Mouse (Mus musculus) neural tube, embryonic 15.5 days (tissue): ENCODE data around the gene 9530077C05Rik. TPM values are rescaled to one million over a fixed set of nuclear protein-coding genes. Genes with fewer than 3 reads are reported as not detected.

Source experiments
- ATAC-seq: fragments of 200-750 bp; cut with Nextera tagmentation; 2 replicates; pipeline ENCODE4 v1.8.0; 2017; ENCODE audit warnings: mild to moderate bottlenecking, moderate TSS enrichment, moderate library complexity; ENCODE audit not compliant: low FRiP score
- H3K27ac ChIP-seq: fragments of 300-500 bp; sonication (generic); replicated peaks from 2 replicates; pipeline ENCODE4 v1.5.1; 2015; ENCODE audit warnings: mild to moderate bottlenecking, inconsistent platforms
- H3K27me3 ChIP-seq: fragments of 300-500 bp; sonication (generic); replicated peaks from 2 replicates; pipeline ENCODE4 v1.6.1; 2015; ENCODE audit warnings: inconsistent platforms
- H3K36me3 ChIP-seq: fragments of 300-500 bp; sonication (generic); 2 replicates; pipeline ENCODE4 v1.6.1; 2015; ENCODE audit warnings: inconsistent platforms
- H3K4me1 ChIP-seq: fragments of 300-500 bp; sonication (generic); 2 replicates; pipeline ENCODE4 v1.6.1; 2015; ENCODE audit warnings: inconsistent platforms
- H3K4me2 ChIP-seq: fragments of 300-500 bp; sonication (generic); 2 replicates; pipeline ENCODE4 v1.6.1; 2015; ENCODE audit warnings: inconsistent platforms, mild to moderate bottlenecking, moderate library complexity
- H3K4me3 ChIP-seq: fragments of 300-500 bp; sonication (generic); replicated peaks from 2 replicates; pipeline ENCODE4 v1.5.1; 2015; ENCODE audit warnings: mild to moderate bottlenecking, inconsistent platforms
- H3K9ac ChIP-seq: fragments of 300-500 bp; sonication (generic); replicated peaks from 2 replicates; pipeline ENCODE4 v1.6.1; 2015; ENCODE audit warnings: mild to moderate bottlenecking, inconsistent platforms
- H3K9me3 ChIP-seq: fragments of 300-500 bp; sonication (generic); replicated peaks from 2 replicates; pipeline ENCODE4 v1.6.1; 2016; ENCODE audit warnings: inconsistent platforms
- WGBS: fragments of 180-500 bp; shearing (Covaris S2); methylation state at CpG from one replicate; pipeline ENCODE4 v1.1.7; 2015; ENCODE audit warnings: mixed read lengths; 5-methylcytosine and 5-hydroxymethylcytosine counted together
- polyA plus RNA-seq: library from polyadenylated mRNA; unstranded; fragments of >200 nt; fragmentation: Nextera tagmentation; extraction: Ambion mirVana; gene quantifications from 2 replicates; pipeline ENCODE4 v1.2.1, GENCODE M21; 2015

Gene 9530077C05Rik
- polyA plus RNA-seq, 1 experiment from 2014 or later: 15.0 TPM

GRCm38 (mm10) chr9:22420491-22420890, 9.2 kb downstream of the 9530077C05Rik start:
- Histone ChIP-seq H3K36me3 (peaks cover 6% of the 10 kb centered on the region; the same call in 1 of the 2 replicates), H3K4me1 (no peaks in the 10 kb centered on the region), H3K27ac (no peak overlapping the region), H3K9ac (no peak overlapping the region), H3K27me3 (no peaks in the 10 kb centered on the region), H3K4me2 (no peak overlapping the region), H3K4me3 (no peak overlapping the region), H3K9me3 (no peaks in the 10 kb centered on the region)
- no peak for ATAC-seq
- WGBS: 25% methylated on average over 7 of the region's 7 CpGs

DNA sequence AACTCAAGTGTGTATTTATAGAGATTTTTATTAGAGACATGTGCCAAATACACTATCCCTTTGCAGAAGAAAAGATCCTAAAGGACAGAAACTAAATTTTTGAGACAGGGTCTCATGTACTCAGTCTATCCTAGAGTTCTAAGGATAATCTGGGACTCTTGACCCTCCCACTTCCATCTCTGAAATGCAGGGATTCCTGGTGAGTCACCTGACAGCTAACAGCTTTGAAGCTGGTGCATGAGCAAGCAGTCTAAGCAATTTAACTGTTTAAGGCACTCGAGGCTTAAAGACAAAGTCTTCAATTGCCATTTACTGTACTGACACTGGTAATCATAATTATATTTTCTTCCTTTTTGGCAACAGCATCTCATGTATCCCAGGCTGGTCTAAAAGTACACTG, 11.2 kb downstream of the 9530077C05Rik start:
- ATAC-seq: no peak
- no peak overlapping the region for H3K27ac ChIP-seq
- H3K9ac ChIP-seq: no peak overlapping the region
- H3K27me3 ChIP-seq: no peaks in the 10 kb centered on the region
- no peak overlapping the region for H3K4me2 ChIP-seq
- H3K36me3 ChIP-seq: peaks cover 6% of the 10 kb centered on the region; the same call in 1 of the 2 replicates
- H3K9me3 ChIP-seq: no peaks in the 10 kb centered on the region
- H3K4me1 ChIP-seq: no peaks in the 10 kb centered on the region
- H3K4me3 ChIP-seq: no peak overlapping the region
- WGBS: 61% methylated on average over 1 of the region's 1 CpGs

- ATAC-seq: no peak
- no peak overlapping the region for H3K9ac ChIP-seq
- H3K36me3 ChIP-seq: peaks cover 6% of the 10 kb centered on the region; the same call in 1 of the 2 replicates
- 77% methylated on average over 1 of the region's 1 CpGs for WGBS
- no peak overlapping the region for H3K27ac ChIP-seq
- no peak overlapping the region for H3K4me2 ChIP-seq
- no peaks in the 10 kb centered on the region for H3K27me3 ChIP-seq
- no peaks in the 10 kb centered on the region for H3K9me3 ChIP-seq
- no peak overlapping the region for H3K4me3 ChIP-seq
- H3K4me1 ChIP-seq: no peaks in the 10 kb centered on the region
These were observed 12.2 kb downstream of the 9530077C05Rik start for GRCm38 (mm10) chr9:22423507-22423906.

DNA sequence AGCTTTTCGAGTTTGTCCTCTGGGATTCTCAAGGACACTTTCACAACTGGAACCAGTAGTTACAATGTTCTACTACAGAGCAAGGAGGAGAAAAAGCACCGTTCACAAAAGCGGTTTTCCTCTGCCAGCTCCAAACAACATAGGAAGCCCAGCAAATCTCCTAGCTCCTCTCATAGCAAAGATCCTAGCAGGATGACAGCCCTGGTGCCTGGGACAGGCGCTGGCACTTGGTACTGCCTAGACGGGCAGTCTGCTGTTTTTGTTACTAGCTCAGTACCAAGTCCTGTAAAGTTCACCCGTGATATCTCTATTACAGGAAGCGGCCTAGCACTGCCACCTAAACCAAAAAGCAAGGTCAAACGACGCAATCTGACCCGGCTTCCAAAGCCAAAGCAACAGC, 12.9 kb downstream of the 9530077C05Rik start:
- H3K4me2 ChIP-seq: no peak overlapping the region
- no peaks in the 10 kb centered on the region for H3K27me3 ChIP-seq
- H3K4me1 ChIP-seq: 0 out of 2 replicates have a peak, but pooled peaks cover 2% of the 10 kb centered on the region
- no peak overlapping the region for H3K27ac ChIP-seq
- 79% methylated on average over 10 of the region's 10 CpGs for WGBS
- ATAC-seq: no peak
- peaks cover 6% of the 10 kb centered on the region; the same call in 1 of the 2 replicates for H3K36me3 ChIP-seq
- no peak overlapping the region for H3K9ac ChIP-seq
- no peak overlapping the region for H3K4me3 ChIP-seq
- no peaks in the 10 kb centered on the region for H3K9me3 ChIP-seq

DNA sequence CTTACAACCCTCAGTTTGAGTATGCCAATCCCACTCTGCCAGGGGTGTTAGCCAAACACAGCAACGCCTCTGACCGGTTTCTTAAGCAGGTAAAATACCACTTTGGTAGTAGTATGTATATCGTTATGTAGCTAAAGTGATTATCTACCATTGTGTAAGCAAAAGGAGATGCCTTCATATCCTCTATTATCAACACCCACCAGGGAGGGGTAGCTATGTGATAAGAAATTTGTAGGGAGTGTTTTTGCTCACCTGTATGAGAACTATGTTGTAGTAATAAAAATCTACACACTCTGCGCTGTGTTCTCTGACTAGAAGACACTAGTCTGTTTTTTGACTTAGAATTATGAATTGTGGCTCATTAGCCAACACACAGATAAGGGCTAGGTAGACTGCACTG, 13.4 kb downstream of the 9530077C05Rik start:
- 0 out of 2 replicates have a peak, but pooled peaks cover 2% of the 10 kb centered on the region for H3K4me1 ChIP-seq
- H3K36me3 ChIP-seq: peaks cover 6% of the 10 kb centered on the region; the same call in 1 of the 2 replicates
- no peak for ATAC-seq

GRCm38 (mm10) chr9:22428028-22428665, 16.8 kb downstream of the 9530077C05Rik start:
- Histone ChIP-seq H3K27ac (no peak overlapping the region), H3K4me2 (no peak overlapping the region), H3K4me1 (0 out of 2 replicates have a peak, but pooled peaks cover 4% of the 10 kb centered on the region), H3K9ac (no peak overlapping the region), H3K4me3 (no peak overlapping the region), H3K27me3 (no peaks in the 10 kb centered on the region), H3K9me3 (no peaks in the 10 kb centered on the region), H3K36me3 (peaks cover 10% of the 10 kb centered on the region; the same call in 1 of the 2 replicates)
- WGBS: 33% methylated on average over 4 of the region's 4 CpGs
- no peak for ATAC-seq

More for the DNA sequence above, 13.4 kb downstream of the 9530077C05Rik start:
- no peak overlapping the region for H3K4me3 ChIP-seq
- no peak overlapping the region for H3K27ac ChIP-seq
- WGBS: 94% methylated on average over 4 of the region's 4 CpGs
- no peak overlapping the region for H3K9ac ChIP-seq
- no peak overlapping the region for H3K4me2 ChIP-seq
- H3K9me3 ChIP-seq: no peaks in the 10 kb centered on the region
- H3K27me3 ChIP-seq: no peaks in the 10 kb centered on the region

DNA sequence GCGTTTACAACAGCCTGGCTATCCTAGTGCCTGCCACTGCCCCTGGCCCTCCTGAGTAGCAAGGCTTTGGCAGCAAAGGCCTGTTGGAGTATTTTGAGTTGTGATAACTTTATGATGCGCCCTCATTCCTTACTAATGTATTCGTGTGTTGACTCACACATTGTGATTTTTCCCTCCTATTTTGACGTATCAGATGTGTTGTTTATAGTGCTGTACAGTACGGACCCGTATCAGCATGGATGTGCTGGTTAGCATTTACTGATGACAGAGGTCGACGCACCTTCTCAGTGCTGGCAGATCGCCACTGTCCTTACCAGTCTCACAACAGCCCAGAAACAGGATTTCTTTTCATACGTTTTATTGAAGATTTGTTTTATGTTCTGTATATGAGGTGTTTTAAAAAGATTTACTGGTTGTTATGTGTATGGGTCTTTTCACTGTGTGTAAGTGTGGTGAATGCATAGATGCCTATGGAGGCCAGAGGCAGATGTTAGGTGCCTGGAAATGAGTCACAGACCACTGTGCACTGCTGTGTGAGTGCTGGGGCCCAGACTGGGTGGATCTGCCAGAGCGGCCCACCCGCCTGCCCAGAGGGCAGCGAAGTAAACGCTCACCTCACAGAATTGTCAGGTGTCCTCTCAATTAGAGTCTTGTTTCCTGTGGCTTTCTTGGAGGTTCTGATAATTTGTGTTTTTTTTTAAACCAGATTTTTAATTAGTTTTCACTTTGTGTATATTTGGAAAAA, 17.5 kb downstream of the 9530077C05Rik start:
- WGBS: 80% methylated on average over 14 of the region's 14 CpGs
- H3K9me3 ChIP-seq: no peaks in the 10 kb centered on the region
- ATAC-seq: no peak
- no peak overlapping the region for H3K4me3 ChIP-seq
- no peak overlapping the region for H3K4me2 ChIP-seq
- no peak overlapping the region for H3K9ac ChIP-seq
- 0 out of 2 replicates have a peak, but pooled peaks cover 4% of the 10 kb centered on the region for H3K4me1 ChIP-seq
- H3K27me3 ChIP-seq: no peaks in the 10 kb centered on the region
- H3K27ac ChIP-seq: no peak overlapping the region
- peaks cover 10% of the 10 kb centered on the region; the same call in 1 of the 2 replicates for H3K36me3 ChIP-seq

- Histone ChIP-seq H3K4me1 (0 out of 2 replicates have a peak, but pooled peaks cover 4% of the 10 kb centered on the region), H3K27ac (no peak overlapping the region), H3K4me2 (no peak overlapping the region), H3K36me3 (peaks cover 11% of the 10 kb centered on the region; the same call in 1 of the 2 replicates), H3K9ac (no peak overlapping the region), H3K9me3 (no peaks in the 10 kb centered on the region), H3K4me3 (no peak overlapping the region), H3K27me3 (no peaks in the 10 kb centered on the region)
- 75% methylated on average over 15 of the region's 15 CpGs for WGBS
- ATAC-seq: no peak
These were observed 18.4 kb downstream of the 9530077C05Rik start for GRCm38 (mm10) chr9:22429533-22430241.

- H3K9me3 ChIP-seq: no peaks in the 10 kb centered on the region
- ATAC-seq: no peak
- H3K36me3 ChIP-seq: peaks cover 16% of the 10 kb centered on the region
- no peaks in the 10 kb centered on the region for H3K27me3 ChIP-seq
- 50% methylated on average over 5 of the region's 5 CpGs for WGBS
- H3K4me1 ChIP-seq: 0 out of 2 replicates have a peak, but pooled peaks cover 4% of the 10 kb centered on the region
- no peak overlapping the region for H3K4me3 ChIP-seq
- H3K27ac ChIP-seq: no peak overlapping the region
- H3K9ac ChIP-seq: no peak overlapping the region
- H3K4me2 ChIP-seq: no peak overlapping the region
These were observed 19.1 kb downstream of the 9530077C05Rik start for GRCm38 (mm10) chr9:22430315-22430840.

DNA sequence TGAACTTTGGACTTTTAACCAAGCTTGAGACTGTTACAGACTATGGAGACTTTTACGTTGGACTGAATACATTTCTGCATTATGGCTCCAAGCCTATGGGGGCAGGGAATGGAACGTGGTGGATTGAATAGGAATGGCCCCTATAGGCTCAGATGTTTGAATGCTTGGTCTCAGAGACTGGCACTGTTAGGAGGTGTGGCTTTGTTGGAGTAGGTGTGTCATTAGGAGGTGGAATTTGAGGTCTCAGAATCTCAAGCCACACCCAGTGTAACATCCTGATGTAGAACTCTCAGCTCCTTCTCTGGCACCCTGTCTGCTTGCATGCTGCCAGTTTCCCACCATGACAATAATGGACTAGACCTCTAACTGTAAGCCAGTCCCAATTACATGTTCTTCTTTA, 21.9 kb downstream of the 9530077C05Rik start:
- no peak for ATAC-seq
- no peak overlapping the region for H3K9ac ChIP-seq
- 0 out of 2 replicates have a peak, but pooled peaks cover 4% of the 10 kb centered on the region for H3K4me1 ChIP-seq
- H3K4me2 ChIP-seq: no peak overlapping the region
- H3K27me3 ChIP-seq: no peaks in the 10 kb centered on the region
- no peak overlapping the region for H3K4me3 ChIP-seq
- no peaks in the 10 kb centered on the region for H3K9me3 ChIP-seq
- no peak overlapping the region for H3K27ac ChIP-seq
- WGBS: 75% methylated on average over 2 of the region's 2 CpGs
- peaks cover 21% of the 10 kb centered on the region for H3K36me3 ChIP-seq

- Histone ChIP-seq H3K4me3 (no peak overlapping the region), H3K4me1 (0 out of 2 replicates have a peak, but pooled peaks cover 3% of the 10 kb centered on the region), H3K9me3 (no peaks in the 10 kb centered on the region), H3K36me3 (peaks cover 25% of the 10 kb centered on the region), H3K4me2 (no peak overlapping the region), H3K27ac (no peak overlapping the region), H3K27me3 (no peaks in the 10 kb centered on the region), H3K9ac (no peak overlapping the region)
- ATAC-seq: no peak
- 89% methylated on average over 2 of the region's 2 CpGs for WGBS
These were observed 22.8 kb downstream of the 9530077C05Rik start for GRCm38 (mm10) chr9:22434101-22434500.
